Mouse (Mus musculus) CH12.LX (cell line): ENCODE results near the gene Lrp10.

ENCODE experiments used
- CTCF ChIP-seq, 2 experiments: IDR thresholded peaks in 1 of 2; conservative IDR thresholded peaks in 1 of 2; 2 replicates each; pipeline ENCODE4 v1.5.1; 2011 to 2012; ENCODE audit warnings: low read depth in 2 of 2, low read length in 2 of 2, improper control_type of control experiment in 1 of 2, inconsistent platforms in 1 of 2, mild to moderate bottlenecking in 1 of 2, moderate library complexity in 1 of 2
- E2F4 ChIP-seq: IDR thresholded peaks from 2 replicates; pipeline ENCODE4 v1.6.1; 2011; ENCODE audit warnings: low read depth, low read length, improper control_type of control experiment; ENCODE audit not compliant: insufficient replicate concordance
- POLR2A ChIP-seq: IDR thresholded peaks from 2 replicates; pipeline ENCODE4 v1.6.1; 2011; ENCODE audit warnings: low read depth, mild to moderate bottlenecking, improper control_type of control experiment, low read length
- TBP ChIP-seq: conservative IDR thresholded peaks from 2 replicates; pipeline ENCODE4 v1.6.1; 2011; ENCODE audit warnings: low read depth, low read length, improper control_type of control experiment

- TF ChIP-seq POLR2A (no peak), E2F4 (no peak), CTCF (conservative IDR thresholded peaks at IDR 0.05 in 1 of 2, IDR thresholded peaks at IDR 0.05 in 1 of 2; ENCODE audit: low read depth in 2 of 2, low read length in 2 of 2) (no peak), TBP (no peak)
Measured at GRCm38 (mm10) chr14:54433941-54434531, 29.9 kb upstream of the Lrp10 start.
